Mouse (Mus musculus) erythroblast, embryonic 14.5 days (primary cell): Measurements from ENCODE around the gene Rabl6.

Experiments used
- GATA1 ChIP-seq: IDR thresholded peaks from 2 replicates; pipeline ENCODE4 v1.6.1; 2012; ENCODE audit warnings: low read length, inconsistent platforms, mixed read lengths
- TAL1 ChIP-seq: IDR thresholded peaks from 3 replicates; pipeline ENCODE4 v1.6.1; 2012; ENCODE audit warnings: low read length, inconsistent platforms, mixed read lengths

DNA sequence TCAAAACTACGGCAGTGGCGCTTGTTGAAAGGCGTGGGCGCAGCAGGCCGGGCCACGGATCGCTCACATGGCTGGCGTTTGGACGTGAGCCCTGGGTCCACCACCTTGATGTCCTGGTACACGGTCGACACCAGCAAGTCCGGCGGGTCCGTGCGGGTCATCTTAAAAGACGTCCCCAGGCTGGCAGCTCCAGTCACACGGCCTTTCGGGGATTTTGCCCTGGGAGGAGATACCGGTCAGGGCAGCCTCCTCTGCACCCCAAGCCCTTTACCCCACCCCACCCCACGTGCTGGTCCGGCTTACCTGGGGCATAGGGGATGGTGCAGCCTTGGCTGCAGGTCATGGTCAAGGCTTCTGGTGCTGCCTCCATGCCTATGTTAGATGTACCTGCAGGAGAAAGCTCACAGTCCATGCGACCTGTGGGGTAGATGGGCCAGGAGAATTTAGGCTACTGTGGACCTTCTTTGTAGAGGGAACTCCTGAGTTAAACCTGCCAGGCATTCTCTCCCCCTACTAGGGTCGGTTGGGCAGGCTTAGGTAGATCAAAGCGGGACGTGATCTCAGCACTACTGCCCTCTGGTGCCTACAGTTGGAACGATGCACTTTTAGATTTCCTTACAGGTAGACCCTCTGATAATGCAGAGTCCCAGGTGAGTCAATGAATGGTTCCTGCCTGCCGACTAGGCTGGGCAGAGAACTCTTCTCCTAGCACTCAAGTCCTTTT is 28.4 kb downstream of the Rabl6 start:
- TF ChIP-seq GATA1 (no peak), TAL1 (no peak)
